Mouse (Mus musculus): ENCODE measurements around the gene Nfkb1. TPM values are rescaled to one million over a fixed set of nuclear protein-coding genes. Genes with fewer than 3 reads are reported as not detected.

Gene Nfkb1
- total and polyA plus RNA-seq, 3 experiments, result 271 to 369 (median 346) TPM

- Histone ChIP-seq H3K4me2 (ENCODE audit: insufficient read depth, low read depth, poor library complexity, severe bottlenecking) (no peak overlapping the region), H3K9me3 (replicated peaks; ENCODE audit: low read length) (peaks cover 12% of the 10 kb centered on the region), H3K79me2 (replicated peaks; ENCODE audit: control insufficient read depth, extremely low read depth, insufficient read depth, poor library complexity, severe bottlenecking) (peaks cover 86% of the 10 kb centered on the region), H3K27me3 (replicated peaks) (no peaks in the 10 kb centered on the region), H3K27ac (ENCODE audit: insufficient read depth, low read depth) (no peak overlapping the region), H3K4me3 (replicated peaks in 1 of 3; ENCODE audit: low read depth in 2 of 3, low read length in 2 of 3, poor library complexity in 1 of 3) (no peak overlapping the region), H3K9ac (ENCODE audit: insufficient read depth, low read depth) (no peak overlapping the region), H3K36me3 (replicated peaks in 1 of 2; ENCODE audit: control insufficient read depth in 1 of 2, insufficient read depth in 1 of 2, low read length in 1 of 2) (peaks cover 17 to 86% of the 10 kb centered on the region in 2 experiments), H3K4me1 (ENCODE audit: control insufficient read depth in 1 of 2, insufficient read depth in 2 of 2) (peaks cover 13 to 74% of the 10 kb centered on the region in 2 experiments)
- DNase-seq (ENCODE audit: extremely low read depth), result no peak
- in situ Hi-C loops (cut with MboI; ENCODE audit: low pct_ligation_motif_present, low pct_unique_long_range_greater_than_20kb, low sequenced_read_pairs) (no loop called here), dilution Hi-C loops (cut with MboI; ENCODE audit: extremely low pct_ligation_motif_present, extremely low pct_unique_long_range_greater_than_20kb, low sequenced_read_pairs) (no loop called here)
- no peak for TF ChIP-seq CTCF (conservative IDR thresholded peaks at IDR 0.05 in 1 of 2, IDR thresholded peaks at IDR 0.05 in 1 of 2; ENCODE audit: low read depth in 2 of 2, low read length in 2 of 2)
These were observed 15.9 kb downstream of the Nfkb1 start for GRCm38 (mm10) chr3:135675480-135675879.

- H3K9me3 ChIP-seq (replicated peaks; ENCODE audit: low read length), result peaks cover 12% of the 10 kb centered on the region
- H3K4me2 ChIP-seq (ENCODE audit: insufficient read depth, low read depth, poor library complexity, severe bottlenecking), result no peak overlapping the region
- H3K79me2 ChIP-seq (replicated peaks; ENCODE audit: control insufficient read depth, extremely low read depth, insufficient read depth, poor library complexity, severe bottlenecking), result peaks cover 86% of the 10 kb centered on the region
- no peak overlapping the region for H3K9ac ChIP-seq (ENCODE audit: insufficient read depth, low read depth)
- H3K27ac ChIP-seq (ENCODE audit: insufficient read depth, low read depth), result no peak overlapping the region
- no peak for DNase-seq (ENCODE audit: extremely low read depth)
- TF ChIP-seq IRF4 (IDR thresholded peaks at IDR 0.05; ENCODE audit: low read depth, low read length) (no peak), USF2 (conservative IDR thresholded peaks at IDR 0.05; ENCODE audit: low read depth, low read length) (no peak), KAT2A (IDR thresholded peaks at IDR 0.05; ENCODE audit: insufficient replicate concordance, low read length) (no peak), ELF1 (IDR thresholded peaks at IDR 0.05; ENCODE audit: low read depth, low read length) (no peak), NRF1 (IDR thresholded peaks at IDR 0.05; ENCODE audit: low read depth, low read length) (no peak), USF1 (IDR thresholded peaks at IDR 0.05; ENCODE audit: low read depth, low read length) (no peak), MAX (IDR thresholded peaks at IDR 0.05; ENCODE audit: low read length) (no peak), TCF12 (IDR thresholded peaks at IDR 0.05; ENCODE audit: low read depth, low read length) (no peak), ZC3H11A (IDR thresholded peaks at IDR 0.05; ENCODE audit: low read depth, low read length) (no peak)
- peaks cover 16 to 74% of the 10 kb centered on the region in 2 experiments for H3K4me1 ChIP-seq (ENCODE audit: control insufficient read depth in 1 of 2, insufficient read depth in 2 of 2)
- no peaks in the 10 kb centered on the region for H3K27me3 ChIP-seq (replicated peaks)
- no peak overlapping the region for H3K4me3 ChIP-seq (replicated peaks in 1 of 3; ENCODE audit: low read depth in 2 of 3, low read length in 2 of 3, poor library complexity in 1 of 3)
- in situ Hi-C loops (cut with MboI; ENCODE audit: low pct_ligation_motif_present, low pct_unique_long_range_greater_than_20kb, low sequenced_read_pairs) (no loop called here), dilution Hi-C loops (cut with MboI; ENCODE audit: extremely low pct_ligation_motif_present, extremely low pct_unique_long_range_greater_than_20kb, low sequenced_read_pairs) (no loop called here)
- H3K36me3 ChIP-seq (replicated peaks in 1 of 2; ENCODE audit: control insufficient read depth in 1 of 2, insufficient read depth in 1 of 2, low read length in 1 of 2), result peaks cover 11 to 84% of the 10 kb centered on the region in 2 experiments
These were observed 16.5 kb downstream of the Nfkb1 start for GRCm38 (mm10) chr3:135674716-135675392.

GRCm38 (mm10) chr3:135673695-135674094 lies 17.7 kb downstream of the Nfkb1 start:
- Histone ChIP-seq H3K27ac (ENCODE audit: insufficient read depth, low read depth) (no peak overlapping the region), H3K9me3 (replicated peaks; ENCODE audit: low read length) (peaks cover 19% of the 10 kb centered on the region), H3K4me1 (ENCODE audit: control insufficient read depth in 1 of 2, insufficient read depth in 2 of 2) (peaks cover 18 to 70% of the 10 kb centered on the region in 2 experiments), H3K27me3 (replicated peaks) (no peaks in the 10 kb centered on the region), H3K4me2 (ENCODE audit: insufficient read depth, low read depth, poor library complexity, severe bottlenecking) (no peak overlapping the region), H3K36me3 (replicated peaks in 1 of 2; ENCODE audit: control insufficient read depth in 1 of 2, insufficient read depth in 1 of 2, low read length in 1 of 2) (peaks cover 13 to 84% of the 10 kb centered on the region in 2 experiments), H3K9ac (ENCODE audit: insufficient read depth, low read depth) (no peak overlapping the region), H3K4me3 (replicated peaks in 1 of 3; ENCODE audit: low read depth in 2 of 3, low read length in 2 of 3, poor library complexity in 1 of 3) (no peak overlapping the region), H3K79me2 (replicated peaks; ENCODE audit: control insufficient read depth, extremely low read depth, insufficient read depth, poor library complexity, severe bottlenecking) (peaks cover 81% of the 10 kb centered on the region)
- TF ChIP-seq EP300 (IDR thresholded peaks at IDR 0.05; ENCODE audit: low read length), result no peak
- no peak for TF ChIP-seq CHD1 (IDR thresholded peaks at IDR 0.05; ENCODE audit: low read depth, low read length)
- TF ChIP-seq CHD2 (IDR thresholded peaks at IDR 0.05; ENCODE audit: low read length), result no peak
- TF ChIP-seq ZC3H11A (IDR thresholded peaks at IDR 0.05; ENCODE audit: low read depth, low read length), result no peak
- TF ChIP-seq USF2 (conservative IDR thresholded peaks at IDR 0.05; ENCODE audit: low read depth, low read length), result no peak
- dilution Hi-C loops (cut with MboI; ENCODE audit: extremely low pct_ligation_motif_present, extremely low pct_unique_long_range_greater_than_20kb, low sequenced_read_pairs) (no loop called here), in situ Hi-C loops (cut with MboI; ENCODE audit: low pct_ligation_motif_present, low pct_unique_long_range_greater_than_20kb, low sequenced_read_pairs) (no loop called here)
- DNase-seq (ENCODE audit: extremely low read depth), result no peak

Measured in CH12.LX (cell line).